Mouse (Mus musculus): ENCODE results near the gene Psmc3ip.
A peak's percentile ranks its signal among the peaks of the same experiment; 100 is the strongest.
"Not testable (repeated sequence)": the region's sequence is repeated elsewhere in the genome, so short reads cannot be mapped to it uniquely, and the experiment has no call there.

Gene Psmc3ip

DNA sequence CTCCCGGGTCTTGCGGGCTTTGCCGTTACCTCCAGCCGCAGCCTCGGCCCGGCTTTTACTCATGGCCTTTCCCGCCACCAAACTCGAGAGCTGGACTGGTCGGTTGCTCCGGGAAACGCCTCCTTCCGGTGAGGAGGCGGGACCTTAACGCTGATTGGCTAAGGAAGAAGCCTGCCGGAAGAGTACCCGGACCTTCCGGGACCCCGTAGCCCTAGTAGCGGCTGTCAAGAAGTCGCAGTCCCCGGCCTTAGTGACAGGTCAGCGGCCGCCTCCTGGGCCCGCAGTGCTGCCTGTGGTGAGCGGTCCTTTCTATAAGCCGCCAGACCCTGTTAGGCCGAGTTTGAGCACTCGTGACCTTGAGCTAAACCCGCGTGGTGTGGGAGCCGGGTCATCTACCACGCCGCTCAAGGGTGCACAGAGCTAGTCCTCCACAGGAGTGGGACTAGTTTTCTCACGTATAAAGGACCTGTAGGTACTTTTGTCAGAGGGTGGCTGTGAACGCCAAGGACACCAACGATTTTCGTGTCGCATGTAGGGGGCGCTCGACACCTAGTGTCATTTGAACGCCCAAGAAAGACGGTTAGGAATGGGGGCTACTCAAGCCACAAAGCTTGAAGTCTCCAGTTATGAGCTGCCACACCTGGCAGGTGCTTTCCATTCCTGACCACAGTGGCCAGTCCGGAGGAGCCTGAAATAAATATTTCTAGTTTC is at the start of gene Psmc3ip:
Psmc3ip (minus strand) TSS at position 123 of the 711 bp plus-strand sequence.
- peak; percentile 96 for DNase-seq

DNA sequence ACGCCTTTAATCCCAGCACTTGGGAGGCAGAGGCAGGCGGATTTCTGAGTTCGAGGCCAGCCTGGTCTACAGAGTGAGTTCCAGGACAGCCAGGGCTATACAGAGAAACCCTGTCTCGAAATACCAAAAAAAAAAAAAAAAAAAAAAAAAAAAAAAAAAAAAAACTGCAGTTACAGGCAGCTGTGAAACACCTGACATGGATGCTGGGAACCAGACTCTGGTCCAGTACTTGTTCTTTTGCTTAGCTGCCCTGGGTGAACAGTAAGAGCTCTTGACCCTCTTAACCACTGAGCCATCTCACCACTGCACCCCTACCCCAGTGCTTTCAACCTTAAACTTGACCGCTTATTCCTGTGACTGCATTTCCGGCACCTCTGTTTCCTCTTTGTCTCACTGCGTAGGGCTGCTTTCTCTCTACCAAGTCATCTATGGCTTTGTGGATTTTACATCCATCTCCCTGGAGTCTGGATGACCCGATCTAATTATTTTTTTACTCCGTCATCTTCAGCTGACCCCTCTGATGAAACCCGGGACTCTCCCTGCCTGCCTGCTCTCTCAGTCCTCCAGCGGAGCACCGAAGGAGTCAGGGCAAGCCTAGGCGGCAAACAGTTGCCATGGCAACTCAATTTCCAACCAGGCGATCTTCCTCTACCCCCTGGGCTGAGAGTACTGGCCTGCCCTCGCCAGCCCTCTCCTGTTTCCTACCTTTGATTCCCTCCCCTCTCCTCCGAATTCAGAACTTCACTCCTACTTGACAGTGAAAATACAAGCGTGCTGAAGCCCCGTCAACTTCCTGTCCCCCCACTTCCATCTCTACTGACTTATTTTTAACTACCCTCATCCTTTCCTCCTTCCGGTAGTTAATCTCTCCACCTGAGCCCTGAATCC is 48.3 kb upstream of the Psmc3ip start:
- peak; percentile 73 for DNase-seq

GRCm38 (mm10) chr11:101142215-101142967 is 47.2 kb upstream of the Psmc3ip start:
- DNase-seq, result no peak

GRCm38 (mm10) chr11:101141088-101141487 is 45.9 kb upstream of the Psmc3ip start:
- no peak for DNase-seq

DNA sequence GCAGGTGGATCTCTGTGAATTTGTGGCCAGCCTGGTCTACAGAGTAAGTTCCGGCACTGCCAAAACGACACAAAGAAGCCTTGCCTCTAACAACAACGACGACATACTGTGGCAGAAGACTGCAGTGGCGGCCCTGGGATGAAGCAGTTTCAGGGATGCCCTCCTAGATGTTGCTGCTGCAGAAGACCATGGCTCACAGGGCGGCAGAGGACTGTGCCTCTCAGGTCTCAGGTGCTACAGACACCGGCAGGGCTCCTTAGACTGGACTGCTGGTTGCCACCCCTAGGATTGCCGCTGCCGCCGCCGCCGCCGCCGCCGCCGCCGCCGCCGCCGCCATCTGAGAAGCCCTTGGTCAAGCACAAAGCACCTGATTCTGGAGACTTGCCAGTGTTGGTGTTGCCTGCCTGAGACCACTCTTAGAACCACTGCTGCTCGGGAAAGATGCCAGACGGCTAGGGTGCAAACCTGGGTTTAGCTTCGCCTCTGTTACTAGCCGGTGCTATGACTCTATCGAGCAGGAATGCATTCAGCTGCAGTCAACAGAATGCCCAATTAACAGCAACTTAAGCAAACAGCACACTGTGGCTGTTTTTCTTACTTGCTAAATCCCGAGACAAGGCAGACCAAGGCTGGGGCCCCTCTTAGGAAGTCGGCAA is 45.1 kb upstream of the Psmc3ip start:
- peak; percentile 53 for DNase-seq

GRCm38 (mm10) chr11:101138536-101139181 is 43.4 kb upstream of the Psmc3ip start:
- DNase-seq, result peak; percentile 44

DNA sequence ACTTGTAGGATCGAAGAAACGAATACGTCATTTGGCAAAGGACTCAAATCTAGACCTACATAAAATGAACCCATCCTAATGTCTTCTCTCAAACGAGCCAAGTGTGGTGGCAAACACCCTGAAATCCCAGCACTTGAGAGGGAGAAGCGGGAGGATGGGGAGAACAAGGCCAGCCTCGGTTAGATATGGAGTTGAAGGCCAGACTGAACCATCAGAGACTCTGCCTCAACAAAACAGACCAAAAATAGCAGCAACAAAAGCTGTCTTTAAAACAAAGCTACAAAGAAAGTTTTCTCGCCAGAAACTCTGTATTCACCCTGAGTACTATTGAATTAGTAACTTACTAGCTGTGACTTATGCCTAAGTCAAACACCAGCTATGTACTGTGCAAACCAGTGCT is 41.8 kb upstream of the Psmc3ip start:
- no peak for DNase-seq

DNA sequence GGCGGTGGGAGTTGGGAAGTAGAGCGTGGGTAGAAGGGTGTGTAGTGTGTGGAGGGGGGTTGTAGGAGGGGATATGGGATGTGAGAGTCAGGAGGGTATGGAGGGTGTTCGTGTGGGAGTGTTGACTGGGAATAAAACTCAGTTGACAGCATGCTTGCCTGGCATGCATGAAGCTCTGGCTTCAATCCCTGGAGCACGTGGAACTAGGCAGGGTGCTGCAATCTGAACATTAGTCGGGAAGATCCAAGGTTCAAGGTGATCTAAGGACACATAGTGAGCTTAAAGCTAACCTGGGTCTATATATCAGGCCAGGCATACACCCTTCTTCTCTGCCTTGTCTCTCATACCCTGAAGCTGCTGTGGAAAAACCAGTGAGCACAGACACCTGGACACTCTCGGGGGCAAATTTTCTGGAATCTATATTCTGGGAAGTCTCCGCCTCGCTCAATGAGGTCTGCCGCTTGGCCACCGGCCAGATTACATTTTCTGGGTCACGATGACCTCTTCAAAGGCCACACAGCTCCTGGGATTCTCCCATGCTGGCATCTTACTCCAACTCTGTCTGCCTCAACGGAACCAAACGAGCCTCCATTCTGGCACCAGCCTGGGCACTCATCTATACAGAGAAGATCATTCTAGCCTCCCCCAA is 39.1 kb upstream of the Psmc3ip start:
- peak; percentile 62 for DNase-seq

DNA sequence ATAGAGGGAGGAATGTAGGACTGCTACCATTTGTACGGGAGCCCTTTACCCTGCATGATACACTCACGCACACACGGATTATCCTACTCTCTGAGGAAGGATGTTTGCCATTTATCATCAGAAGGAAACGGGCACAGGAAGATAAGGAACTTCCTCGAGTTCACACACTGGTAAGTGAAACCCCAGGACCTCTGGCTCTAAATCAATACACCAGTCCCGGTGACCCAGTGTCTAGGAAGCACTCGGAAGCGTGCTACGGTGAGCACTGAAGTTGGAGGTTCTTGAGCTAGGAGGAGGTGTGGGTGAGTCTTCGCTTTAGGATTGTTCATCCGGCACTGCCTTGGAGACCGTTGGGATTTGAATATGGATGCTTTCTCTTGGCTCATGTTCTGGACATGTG is 37.8 kb upstream of the Psmc3ip start:
- peak; percentile 28 for DNase-seq

GRCm38 (mm10) chr11:101131701-101132100 is 36.5 kb upstream of the Psmc3ip start:
- DNase-seq, result peak; percentile 57

DNA sequence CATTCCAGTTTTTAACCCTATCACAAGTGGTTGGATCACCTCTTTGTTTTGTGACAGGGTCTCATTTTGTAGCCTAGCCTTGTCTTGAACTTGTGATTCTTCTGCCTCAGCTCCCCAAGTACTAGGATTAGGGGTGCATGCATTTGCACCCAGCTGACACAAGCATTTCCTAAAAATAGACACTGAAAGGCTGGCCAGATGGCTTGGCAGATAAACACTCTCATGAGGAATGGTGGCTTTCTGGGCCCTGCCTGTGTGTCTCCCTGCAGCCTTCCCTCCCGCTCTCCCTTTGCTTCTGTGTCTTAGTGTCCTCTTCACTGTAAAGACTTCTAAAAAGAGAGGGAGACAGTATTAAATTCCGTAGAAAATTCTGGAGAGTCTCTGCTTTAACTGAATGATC is 36.0 kb upstream of the Psmc3ip start:
- peak; percentile 81 for DNase-seq

- DNase-seq, result peak; percentile 76
Measured at GRCm38 (mm10) chr11:101130056-101130756, 35.0 kb upstream of the Psmc3ip start.

GRCm38 (mm10) chr11:101128996-101129577 is 33.9 kb upstream of the Psmc3ip start:
- peak; percentile 90 for DNase-seq

DNA sequence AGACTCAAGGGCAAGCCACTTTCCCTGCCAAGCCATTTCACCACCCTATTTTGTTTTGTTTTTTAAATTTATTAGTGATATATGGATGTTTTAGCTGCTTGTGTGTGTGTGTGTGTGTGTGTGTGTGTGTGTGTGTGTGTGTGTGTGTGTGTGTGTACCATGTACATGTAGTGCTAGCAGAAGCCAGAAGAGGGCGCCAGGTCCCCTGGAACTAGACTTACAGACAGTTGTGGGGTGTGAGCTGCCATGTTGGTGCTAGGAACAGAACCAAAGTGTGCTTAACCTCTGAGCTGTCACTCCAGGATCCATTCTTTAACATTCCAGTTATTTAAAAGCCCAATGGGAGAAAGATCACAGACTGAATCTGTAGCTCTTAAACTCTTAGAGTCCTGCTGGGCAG is 31.8 kb upstream of the Psmc3ip start:
- no peak for DNase-seq

DNA sequence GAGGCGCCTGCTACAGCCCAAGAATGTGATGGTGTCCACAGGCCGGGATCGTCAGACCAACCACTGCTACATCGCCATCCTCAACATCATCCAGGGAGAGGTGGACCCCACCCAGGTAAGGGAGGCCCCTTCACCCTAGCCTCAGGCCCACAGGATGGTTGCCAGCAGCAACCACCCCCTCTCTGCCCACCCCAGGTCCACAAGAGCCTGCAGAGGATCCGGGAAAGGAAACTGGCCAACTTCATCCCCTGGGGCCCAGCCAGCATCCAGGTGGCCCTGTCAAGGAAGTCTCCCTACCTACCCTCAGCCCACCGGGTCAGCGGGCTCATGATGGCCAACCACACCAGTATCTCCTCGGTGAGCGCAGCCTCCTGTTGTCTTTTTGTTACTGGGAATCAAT is 29.8 kb upstream of the Psmc3ip start:
- DNase-seq, result peak; percentile 58

- not testable (repeated sequence) for DNase-seq
Measured at GRCm38 (mm10) chr11:101124494-101124893, 29.3 kb upstream of the Psmc3ip start.

DNA sequence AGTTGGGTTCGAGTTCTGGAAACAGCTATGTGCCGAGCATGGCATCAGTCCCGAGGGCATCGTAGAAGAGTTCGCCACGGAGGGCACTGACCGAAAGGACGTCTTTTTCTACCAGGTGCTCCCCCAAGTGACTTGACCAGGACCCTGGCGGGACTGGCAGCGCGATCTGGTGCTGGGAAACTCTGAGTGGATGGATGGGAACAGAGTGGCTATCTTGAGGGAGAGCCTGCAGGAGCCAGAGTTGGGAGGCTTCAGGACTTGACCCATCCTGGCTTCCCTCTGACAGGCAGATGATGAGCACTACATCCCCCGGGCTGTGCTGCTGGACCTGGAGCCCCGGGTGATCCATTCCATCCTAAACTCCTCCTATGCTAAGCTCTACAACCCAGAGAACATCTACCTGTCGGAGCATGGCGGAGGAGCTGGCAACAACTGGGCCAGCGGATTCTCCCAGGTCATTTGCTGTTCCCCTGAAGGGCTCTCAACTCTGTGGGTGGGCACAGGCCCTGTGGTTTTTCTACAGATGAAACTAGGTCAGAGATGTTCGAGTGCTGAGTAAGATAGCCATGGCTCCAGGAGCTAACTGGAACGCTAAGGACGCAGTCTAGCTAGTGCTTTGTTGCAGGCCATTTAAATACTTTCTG is 25.4 kb upstream of the Psmc3ip start:
- peak; percentile 56 for DNase-seq

DNA sequence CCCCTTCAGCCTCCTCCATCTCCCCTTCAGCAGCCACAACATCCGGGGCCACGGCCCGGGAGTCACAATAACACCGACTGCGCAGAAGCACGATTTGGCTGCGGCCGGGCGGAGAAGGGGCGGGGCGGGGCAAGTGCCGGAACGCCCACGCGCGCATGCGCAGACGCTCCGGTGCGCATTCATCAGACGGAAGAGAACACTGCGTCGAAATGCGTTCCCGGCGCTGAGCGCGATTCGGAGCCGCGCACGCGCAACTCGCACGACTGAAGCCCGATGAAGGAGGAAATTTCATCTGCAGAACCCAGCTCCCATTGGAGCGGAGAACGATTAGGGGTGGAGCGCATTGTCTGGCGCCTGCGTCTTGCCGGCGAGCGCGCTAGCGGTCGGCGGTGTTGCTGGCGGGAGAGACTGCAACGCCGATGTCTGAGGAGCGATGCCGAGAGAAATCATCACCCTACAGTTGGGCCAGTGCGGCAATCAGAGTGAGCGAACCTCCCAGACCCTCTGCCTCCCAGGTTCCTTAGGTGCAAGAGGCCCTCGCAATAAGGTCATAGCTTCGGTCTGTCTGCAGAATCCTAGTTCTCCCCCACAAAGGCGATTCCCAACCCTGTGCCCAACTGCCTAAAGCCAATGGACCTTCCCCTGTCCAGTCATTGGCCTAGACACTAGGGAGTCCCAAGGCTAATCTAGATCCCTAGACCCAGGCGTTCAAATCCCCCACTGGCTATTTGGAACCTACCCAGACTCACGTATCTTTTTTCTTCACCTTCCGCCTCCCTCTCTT is 24.7 kb upstream of the Psmc3ip start, which contains the start of the genes Retreg3 and Tubg1:
Retreg3 (minus strand) TSS at position 133 of the 784 bp plus-strand sequence.
Tubg1 (plus strand) TSS at position 178 of the 784 bp plus-strand sequence.
- peak; percentile 99 for DNase-seq
